Mouse (Mus musculus) left cerebral cortex, postnatal 14 days (tissue): ENCODE measurements around the gene Iars2. TPM values are rescaled to one million over a fixed set of nuclear protein-coding genes. Genes with fewer than 3 reads are reported as not detected.

Experiments
- DNase-seq, 2 experiments: peaks; one replicate each; pipeline ENCODE4 v3.0.0; 2021 to 2022; ENCODE audit warnings: low spot score in 2 of 2, mixed read lengths in 1 of 2
- intact Hi-C: fragments of 180-260 bp; cut with DNase I; formaldehyde crosslinking; loops from one replicate; pipeline ENCODE4 v1.15.1; 2025
- microRNA-seq, 2 experiments: library from miRNA; unstranded; fragments of <30 nt; microRNA quantifications; one replicate each; pipeline ENCODE4 v1.2.0; 2022
- total RNA-seq, 2 experiments: library from RNA; stranded (reverse); gene quantifications; 2 replicates each; pipeline ENCODE4 v1.2.3; 2021

Iars2 gene
- total RNA-seq, 2 experiments from 2014 or later: 32.8 to 33.2 TPM

DNA sequence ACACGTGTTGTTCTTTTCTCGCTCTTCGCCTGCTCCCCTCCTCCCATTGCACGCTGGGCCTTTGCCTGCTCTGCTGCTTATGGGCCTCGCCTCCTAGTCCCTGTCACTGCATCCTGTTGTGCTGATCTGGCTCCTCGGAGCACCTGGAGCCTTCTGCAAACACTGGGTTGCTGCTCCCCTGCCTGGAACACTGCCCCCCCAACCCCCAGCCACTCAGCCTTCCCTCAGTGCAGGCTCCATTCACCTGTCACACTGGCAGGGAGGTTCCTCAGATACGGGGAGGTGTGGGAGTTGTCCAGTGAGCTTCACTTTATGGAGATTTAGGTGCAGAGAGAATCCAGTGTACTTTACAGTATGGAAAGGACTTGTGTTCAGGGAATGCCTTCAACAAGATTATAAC, 83.7 kb downstream of the Iars2 start:
- DNase-seq: no peak
- intact Hi-C loops: no loop called here

DNA sequence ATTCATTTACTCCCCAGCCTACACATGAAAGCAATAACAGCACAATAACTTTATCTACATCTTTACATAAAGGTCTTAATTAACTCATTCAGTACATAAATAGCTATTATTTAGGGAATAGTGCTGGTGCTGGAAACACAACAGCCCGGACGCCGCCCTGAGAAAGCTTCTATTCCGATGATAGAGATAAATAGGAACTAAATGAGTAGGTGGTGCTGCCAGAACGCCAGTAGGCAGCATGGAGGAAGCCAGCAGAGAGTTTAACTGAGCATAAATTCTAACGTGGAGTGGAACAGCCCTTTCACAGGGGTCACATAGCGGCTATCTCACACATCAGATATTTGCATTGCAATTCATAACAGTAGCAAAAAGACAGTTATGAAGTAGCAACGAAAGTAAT, 86.2 kb downstream of the Iars2 start:
- DNase-seq: no peak
- intact Hi-C loops: no loop called here

DNA sequence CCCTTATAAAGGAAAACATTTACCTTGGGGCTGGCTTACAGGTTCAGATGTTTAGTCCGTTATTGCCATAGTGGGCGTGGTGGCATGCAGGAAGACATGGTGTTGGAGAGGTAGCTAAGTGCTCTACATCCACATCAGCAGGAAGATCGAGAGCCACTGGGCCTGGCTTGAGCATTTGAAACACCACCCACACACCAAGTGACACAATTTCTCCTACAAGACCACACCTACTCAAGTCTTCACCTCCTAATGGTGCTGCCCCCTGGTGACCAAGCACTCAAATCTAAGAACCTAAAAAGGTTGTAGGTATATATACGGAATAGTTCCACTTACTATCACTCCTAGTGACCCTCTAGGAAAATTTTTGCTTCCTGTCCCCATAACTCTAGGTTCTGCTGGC, 92.7 kb downstream of the Iars2 start:
- intact Hi-C loops: no loop called here
- DNase-seq: no peak

DNA sequence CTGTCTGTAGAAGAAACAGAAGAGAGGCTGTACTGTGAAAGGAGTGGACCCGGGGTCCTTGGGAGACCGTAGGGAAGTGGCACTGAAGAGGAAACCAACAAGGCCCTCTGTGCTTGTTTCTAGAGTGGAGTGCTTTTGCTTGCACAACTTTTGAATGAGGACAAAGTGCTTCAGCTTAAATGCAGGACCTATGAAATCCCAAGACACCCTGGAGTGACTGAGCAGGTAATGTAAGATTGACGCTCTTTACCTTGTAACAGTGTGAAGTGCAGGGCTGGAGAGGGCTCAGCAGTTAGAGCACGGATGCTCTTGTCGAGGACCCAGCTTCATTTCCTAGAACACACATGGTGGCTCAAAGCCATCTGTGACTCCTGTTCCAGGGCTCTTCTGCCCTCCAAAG, 93.4 kb downstream of the Iars2 start:
- intact Hi-C loops: no loop called here
- no peak for DNase-seq

Small RNAs within 50 kb of the gene (microRNA-seq; reads per million reads assigned to microRNA genes)
- gene Mir194-1: 0 reads per million in 2 experiments
- 0 to 0.67 reads per million in 2 experiments for gene Mir215
- gene Mir664: 162 to 171 reads per million in 2 experiments

Other genes starting within 250 kb of the Iars2 start
- gene Rab3gap2, start 125.3 kb downstream of the Iars2 start, total RNA-seq: 10 to 100 TPM; 65.2 to 71.2 TPM
- gene Bpnt1, start 2.8 kb upstream of the Iars2 start, total RNA-seq: 10 to 100 TPM; 77.2 to 80.1 TPM
- gene Eprs, start 33.6 kb upstream of the Iars2 start, total RNA-seq: 10 to 100 TPM; 77.4 to 81.2 TPM
- 10 to 100 TPM; 11.2 to 12.5 TPM for gene Slc30a10, start 125.5 kb upstream of the Iars2 start, total RNA-seq